Mouse (Mus musculus): Measurements from ENCODE around the gene St5. TPM values are rescaled to one million over a fixed set of nuclear protein-coding genes. Genes with fewer than 3 reads are reported as not detected.

The St5 gene
- total and polyA plus RNA-seq, 3 experiments = 24.3 to 40.3 (median 28.4) TPM

GRCm38 (mm10) chr7:109588990-109589389 lies 114.4 kb downstream of the St5 start:
- H3K36me3 ChIP-seq (ENCODE audit: control insufficient read depth, insufficient read depth, low read length) = peaks cover 31% of the 10 kb centered on the region
- H3K4me1 ChIP-seq (ENCODE audit: control insufficient read depth, insufficient read depth, low read length) = peaks cover 41% of the 10 kb centered on the region
- TF ChIP-seq EP300 (IDR thresholded peaks at IDR 0.05; ENCODE audit: insufficient read depth, low read depth, low read length) (no peak), CTCF (IDR thresholded peaks at IDR 0.05) (no peak), POLR2A (IDR thresholded peaks at IDR 0.05; ENCODE audit: insufficient read depth, low read depth, low read length) (no peak)
- no peak overlapping the region for H3K9ac ChIP-seq (ENCODE audit: low read depth, low read length)
- peak overlapping the region; percentile 59 for H3K27ac ChIP-seq
- 39% methylated on average over 6 of the region's 6 CpGs for WGBS
- H3K79me2 ChIP-seq (replicated peaks; ENCODE audit: control insufficient read depth, insufficient read depth, low read length) = peaks cover 4% of the 10 kb centered on the region
- no peaks in the 10 kb centered on the region for H3K27me3 ChIP-seq (ENCODE audit: control insufficient read depth, insufficient read depth, low read length)
- no peak overlapping the region for H3K4me3 ChIP-seq
- intact Hi-C loops (cut with DNase I) = no loop called here
- peak in 1 of 2 experiments; percentile 42 for DNase-seq

- no peak for DNase-seq
- Histone ChIP-seq H3K27ac (peak overlapping the region; percentile 45), H3K79me2 (replicated peaks; ENCODE audit: control insufficient read depth, insufficient read depth, low read length) (peaks cover 5% of the 10 kb centered on the region), H3K4me1 (ENCODE audit: control insufficient read depth, insufficient read depth, low read length) (peaks cover 41% of the 10 kb centered on the region), H3K4me3 (no peak overlapping the region), H3K27me3 (ENCODE audit: control insufficient read depth, insufficient read depth, low read length) (no peaks in the 10 kb centered on the region), H3K36me3 (ENCODE audit: control insufficient read depth, insufficient read depth, low read length) (peaks cover 35% of the 10 kb centered on the region), H3K9ac (ENCODE audit: low read depth, low read length) (no peak overlapping the region)
- 26% methylated on average over 8 of the region's 8 CpGs for WGBS
- TF ChIP-seq EP300 (IDR thresholded peaks at IDR 0.05; ENCODE audit: insufficient read depth, low read depth, low read length) (no peak), POLR2A (IDR thresholded peaks at IDR 0.05; ENCODE audit: insufficient read depth, low read depth, low read length) (no peak), CTCF (IDR thresholded peaks at IDR 0.05) (no peak)
- intact Hi-C loops (cut with DNase I) = no loop called here
Measured at GRCm38 (mm10) chr7:109588145-109588544, 115.3 kb downstream of the St5 start.

GRCm38 (mm10) chr7:109584467-109584866 lies 118.9 kb downstream of the St5 start:
- Histone ChIP-seq H3K27me3 (ENCODE audit: control insufficient read depth, insufficient read depth, low read length) (no peaks in the 10 kb centered on the region), H3K36me3 (ENCODE audit: control insufficient read depth, insufficient read depth, low read length) (peaks cover 33% of the 10 kb centered on the region), H3K27ac (no peak overlapping the region), H3K9ac (ENCODE audit: low read depth, low read length) (no peak overlapping the region), H3K4me1 (ENCODE audit: control insufficient read depth, insufficient read depth, low read length) (peaks cover 29% of the 10 kb centered on the region), H3K79me2 (replicated peaks; ENCODE audit: control insufficient read depth, insufficient read depth, low read length) (peaks cover 4% of the 10 kb centered on the region), H3K4me3 (no peak overlapping the region)
- intact Hi-C loops (cut with DNase I) = no loop called here
- no peak for DNase-seq
- TF ChIP-seq POLR2A (IDR thresholded peaks at IDR 0.05; ENCODE audit: insufficient read depth, low read depth, low read length) = no peak
- TF ChIP-seq EP300 (IDR thresholded peaks at IDR 0.05; ENCODE audit: insufficient read depth, low read depth, low read length) = no peak
- no peak for TF ChIP-seq CTCF (IDR thresholded peaks at IDR 0.05)
- 67% methylated on average over 1 of the region's 1 CpGs for WGBS

- no peaks in the 10 kb centered on the region for H3K27me3 ChIP-seq (ENCODE audit: control insufficient read depth, insufficient read depth, low read length)
- intact Hi-C loops (cut with DNase I) = no loop called here
- TF ChIP-seq EP300 (IDR thresholded peaks at IDR 0.05; ENCODE audit: insufficient read depth, low read depth, low read length) (no peak), POLR2A (IDR thresholded peaks at IDR 0.05; ENCODE audit: insufficient read depth, low read depth, low read length) (no peak), CTCF (IDR thresholded peaks at IDR 0.05) (no peak)
- WGBS = 44% methylated on average over 4 of the region's 4 CpGs
- no peak for DNase-seq
- H3K9ac ChIP-seq (ENCODE audit: low read depth, low read length) = no peak overlapping the region
- H3K4me3 ChIP-seq = no peak overlapping the region
- H3K79me2 ChIP-seq (replicated peaks; ENCODE audit: control insufficient read depth, insufficient read depth, low read length) = peaks cover 4% of the 10 kb centered on the region
- peaks cover 32% of the 10 kb centered on the region for H3K4me1 ChIP-seq (ENCODE audit: control insufficient read depth, insufficient read depth, low read length)
- peak overlapping the region; percentile 38 for H3K27ac ChIP-seq
- H3K36me3 ChIP-seq (ENCODE audit: control insufficient read depth, insufficient read depth, low read length) = peaks cover 46% of the 10 kb centered on the region
Measured at GRCm38 (mm10) chr7:109580489-109580888, 122.9 kb downstream of the St5 start.

- peaks cover 4% of the 10 kb centered on the region for H3K79me2 ChIP-seq (replicated peaks; ENCODE audit: control insufficient read depth, insufficient read depth, low read length)
- TF ChIP-seq POLR2A (IDR thresholded peaks at IDR 0.05; ENCODE audit: insufficient read depth, low read depth, low read length) = no peak
- TF ChIP-seq CTCF (IDR thresholded peaks at IDR 0.05) = no peak
- TF ChIP-seq EP300 (IDR thresholded peaks at IDR 0.05; ENCODE audit: insufficient read depth, low read depth, low read length) = no peak
- peaks cover 42% of the 10 kb centered on the region for H3K36me3 ChIP-seq (ENCODE audit: control insufficient read depth, insufficient read depth, low read length)
- H3K27me3 ChIP-seq (ENCODE audit: control insufficient read depth, insufficient read depth, low read length) = no peaks in the 10 kb centered on the region
- no peak for DNase-seq
- intact Hi-C loops (cut with DNase I) = loop anchor here (5.0 kb wide), 1 partner anchor 33 kb away; no protein-coding TSS in a partner anchor
- WGBS = 50% methylated on average over 6 of the region's 6 CpGs
- H3K27ac ChIP-seq = peak overlapping the region; percentile 53
- no peak overlapping the region for H3K4me3 ChIP-seq
- peaks cover 34% of the 10 kb centered on the region for H3K4me1 ChIP-seq (ENCODE audit: control insufficient read depth, insufficient read depth, low read length)
- H3K9ac ChIP-seq (ENCODE audit: low read depth, low read length) = no peak overlapping the region
Measured at GRCm38 (mm10) chr7:109579585-109580307, 123.7 kb downstream of the St5 start.

- TF ChIP-seq CTCF (IDR thresholded peaks at IDR 0.05) (no peak), POLR2A (IDR thresholded peaks at IDR 0.05; ENCODE audit: insufficient read depth, low read depth, low read length) (no peak), EP300 (IDR thresholded peaks at IDR 0.05; ENCODE audit: insufficient read depth, low read depth, low read length) (no peak)
- H3K36me3 ChIP-seq (ENCODE audit: control insufficient read depth, insufficient read depth, low read length) = peaks cover 43% of the 10 kb centered on the region
- H3K4me1 ChIP-seq (ENCODE audit: control insufficient read depth, insufficient read depth, low read length) = peaks cover 33% of the 10 kb centered on the region
- no peak overlapping the region for H3K4me3 ChIP-seq
- H3K9ac ChIP-seq (ENCODE audit: low read depth, low read length) = no peak overlapping the region
- intact Hi-C loops (cut with DNase I) = loop anchor here (5.0 kb wide), 1 partner anchor 33 kb away; no protein-coding TSS in a partner anchor
- 21% methylated on average over 2 of the region's 2 CpGs for WGBS
- DNase-seq = no peak
- peak overlapping the region; percentile 53 for H3K27ac ChIP-seq
- no peaks in the 10 kb centered on the region for H3K27me3 ChIP-seq (ENCODE audit: control insufficient read depth, insufficient read depth, low read length)
- peaks cover 1% of the 10 kb centered on the region for H3K79me2 ChIP-seq (replicated peaks; ENCODE audit: control insufficient read depth, insufficient read depth, low read length)
Measured at GRCm38 (mm10) chr7:109578880-109579584, 124.4 kb downstream of the St5 start.

Measured in heart, adult 2 months (tissue).